Mouse (Mus musculus) kidney, postnatal 0 days (tissue): Measurements from ENCODE around the gene Tfcp2l1. TPM values are rescaled to one million over a fixed set of nuclear protein-coding genes. Genes with fewer than 3 reads are reported as not detected.

ENCODE experiments used
- ATAC-seq: fragments of 200-750 bp; cut with Nextera tagmentation; replicated peaks from 2 replicates; pipeline ENCODE4 v1.8.0; 2017; ENCODE audit warnings: low read depth, moderate number of reproducible peaks, moderate TSS enrichment, moderate library complexity; ENCODE audit not compliant: low FRiP score
- DNase-seq: peaks from one replicate; pipeline ENCODE4 v3.0.0-alpha.2; 2016; ENCODE audit warnings: low spot score
- H3K27ac ChIP-seq: fragments of 300-500 bp; sonication (generic); 2 replicates; pipeline ENCODE4 v1.5.1; 2014; ENCODE audit warnings: mild to moderate bottlenecking
- H3K27me3 ChIP-seq: fragments of 300-500 bp; sonication (generic); 2 replicates; pipeline ENCODE4 v1.6.1; 2014; ENCODE audit warnings: low read length, mixed read lengths; ENCODE audit not compliant: insufficient read depth
- H3K36me3 ChIP-seq: fragments of 300-500 bp; sonication (generic); 2 replicates; pipeline ENCODE4 v1.6.1; 2014; ENCODE audit warnings: low read length, mixed read lengths; ENCODE audit not compliant: insufficient read depth
- H3K4me1 ChIP-seq: fragments of 300-500 bp; sonication (generic); replicated peaks from 2 replicates; pipeline ENCODE4 v1.6.1; 2014; ENCODE audit warnings: antibody characterized with exemption, low read length, mixed read lengths; ENCODE audit not compliant: insufficient read depth
- H3K4me2 ChIP-seq: fragments of 300-500 bp; sonication (generic); 2 replicates; pipeline ENCODE4 v1.6.1; 2014; ENCODE audit warnings: mild to moderate bottlenecking, low read length, moderate library complexity, mixed read lengths
- H3K4me3 ChIP-seq: fragments of 300-500 bp; sonication (generic); replicated peaks from 2 replicates; pipeline ENCODE4 v1.5.1; 2014; ENCODE audit warnings: low read depth, low read length
- H3K9ac ChIP-seq: fragments of 300-500 bp; sonication (generic); 2 replicates; pipeline ENCODE4 v1.6.1; 2014; ENCODE audit warnings: low read depth, low read length
- H3K9me3 ChIP-seq: fragments of 300-500 bp; sonication (generic); replicated peaks from 2 replicates; pipeline ENCODE4 v1.6.1; 2016; ENCODE audit warnings: low read length, inconsistent platforms, mixed read lengths
- CTCF ChIP-seq: IDR thresholded peaks from 2 replicates; pipeline ENCODE4 v1.5.1; 2016; ENCODE audit warnings: antibody characterized with exemption, low read depth, mild to moderate bottlenecking, moderate library complexity
- WGBS: fragments of 180-500 bp; shearing (Covaris S2); extraction: QIAGEN DNeasy Blood & Tissue Kit; methylation state at CpG from one replicate; pipeline ENCODE4 v1.1.7; 2014; 5-methylcytosine and 5-hydroxymethylcytosine counted together
- polyA plus RNA-seq: library from polyadenylated mRNA; unstranded; fragments of >200 nt; fragmentation: Nextera tagmentation; extraction: Ambion mirVana; gene quantifications from 2 replicates; pipeline ENCODE4 v1.2.1, GENCODE M21; 2015

Gene Tfcp2l1
- polyA plus RNA-seq, 1 experiment from 2014 or later = 35.6 TPM

DNA sequence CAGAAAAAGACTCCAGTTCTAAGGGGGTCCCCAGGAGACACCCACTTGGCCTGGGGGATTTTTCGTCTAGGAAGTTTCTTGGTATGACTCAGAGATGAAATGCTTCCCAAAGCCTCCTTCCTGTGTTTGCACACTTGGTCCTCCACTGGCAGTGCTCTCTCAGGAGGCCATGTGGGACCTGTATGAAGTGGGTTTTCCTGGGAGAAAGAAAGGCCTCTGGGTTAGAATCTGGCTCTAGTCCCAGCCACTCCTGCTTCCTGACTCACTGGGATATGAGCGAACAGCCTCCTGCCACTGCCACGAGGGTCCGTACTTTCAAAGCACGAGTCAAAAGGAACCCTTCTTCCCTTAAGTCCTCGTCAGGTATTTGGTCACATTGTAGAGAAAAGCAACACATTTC lies 70.2 kb downstream of the Tfcp2l1 start:
- Histone ChIP-seq H3K27me3 (no peaks in the 10 kb centered on the region), H3K9me3 (no peaks in the 10 kb centered on the region), H3K9ac (no peak overlapping the region), H3K4me3 (no peak overlapping the region), H3K4me2 (no peak overlapping the region), H3K27ac (no peak overlapping the region), H3K4me1 (no peaks in the 10 kb centered on the region), H3K36me3 (no peaks in the 10 kb centered on the region)
- TF ChIP-seq CTCF = no peak
- WGBS = 68% methylated on average over 6 of the region's 6 CpGs
- ATAC-seq (no peak), DNase-seq (no peak)

DNA sequence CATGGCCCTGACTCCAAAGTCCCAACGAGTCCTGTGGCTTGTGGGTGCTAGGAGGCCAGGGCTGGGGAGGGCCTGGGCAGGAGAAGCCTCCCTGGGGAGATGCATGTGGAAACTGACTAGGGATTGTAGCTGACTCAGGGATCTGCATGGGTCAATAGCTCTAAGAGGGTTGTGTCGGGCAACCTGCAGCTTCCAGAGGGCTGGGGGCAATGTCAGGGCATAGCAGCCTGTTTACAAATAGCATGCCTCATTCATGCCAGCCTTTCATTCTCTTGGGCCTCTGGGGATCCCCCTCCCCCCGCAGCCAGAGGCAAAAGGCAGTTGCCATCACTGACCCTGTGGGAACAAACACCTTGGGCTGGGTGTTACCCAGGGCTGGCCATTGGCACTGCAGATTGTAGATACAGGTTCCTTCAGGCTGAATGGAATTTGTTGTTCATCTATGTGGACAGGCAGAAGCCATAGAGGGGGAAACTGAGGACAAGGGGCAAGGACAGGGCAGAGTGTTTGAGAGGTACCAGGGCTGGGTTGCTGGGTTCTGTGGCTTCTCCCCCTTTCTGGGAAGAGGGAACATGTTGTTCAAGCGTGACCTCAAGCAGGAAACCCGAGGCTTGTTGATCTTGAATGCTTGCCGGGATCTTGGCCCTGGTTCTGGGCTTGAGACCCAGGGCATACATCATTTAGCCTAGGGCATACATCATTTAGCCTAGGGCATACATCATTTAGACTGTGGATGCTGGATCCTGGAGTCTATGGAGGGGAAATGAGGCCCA lies 71.6 kb downstream of the Tfcp2l1 start:
- Histone ChIP-seq H3K9me3 (no peaks in the 10 kb centered on the region), H3K4me1 (no peaks in the 10 kb centered on the region), H3K9ac (no peak overlapping the region), H3K27me3 (no peaks in the 10 kb centered on the region), H3K27ac (0 out of 2 replicates have a peak overlapping the region, but pooled peaks have one; percentile 3), H3K4me2 (no peak overlapping the region), H3K36me3 (no peaks in the 10 kb centered on the region), H3K4me3 (no peak overlapping the region)
- DNase-seq (no peak), ATAC-seq (peak; percentile 80)
- WGBS = 29% methylated on average over 6 of the region's 6 CpGs
- TF ChIP-seq CTCF = no peak

DNA sequence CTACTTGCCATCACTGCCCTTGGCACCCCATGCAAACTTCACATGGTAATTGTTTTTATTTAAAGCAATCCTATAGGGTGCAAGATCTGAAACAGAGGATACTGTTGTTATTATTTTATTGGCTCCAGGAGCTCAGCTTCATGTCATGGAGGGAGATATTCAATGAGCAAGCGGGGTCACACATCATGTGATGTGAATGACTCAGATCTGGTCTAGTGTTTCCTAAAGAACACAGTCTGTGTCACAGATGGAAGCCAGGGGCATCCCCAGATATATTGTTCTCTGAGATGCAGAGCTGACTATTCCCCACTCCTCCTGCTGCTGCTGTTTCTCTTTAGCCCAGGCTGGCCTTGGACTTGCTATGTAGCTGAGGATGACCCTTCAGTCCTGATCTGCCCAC lies 72.2 kb downstream of the Tfcp2l1 start:
- no peak for TF ChIP-seq CTCF
- no peak for ATAC-seq
- WGBS = 82% methylated on average over 1 of the region's 1 CpGs

DNA sequence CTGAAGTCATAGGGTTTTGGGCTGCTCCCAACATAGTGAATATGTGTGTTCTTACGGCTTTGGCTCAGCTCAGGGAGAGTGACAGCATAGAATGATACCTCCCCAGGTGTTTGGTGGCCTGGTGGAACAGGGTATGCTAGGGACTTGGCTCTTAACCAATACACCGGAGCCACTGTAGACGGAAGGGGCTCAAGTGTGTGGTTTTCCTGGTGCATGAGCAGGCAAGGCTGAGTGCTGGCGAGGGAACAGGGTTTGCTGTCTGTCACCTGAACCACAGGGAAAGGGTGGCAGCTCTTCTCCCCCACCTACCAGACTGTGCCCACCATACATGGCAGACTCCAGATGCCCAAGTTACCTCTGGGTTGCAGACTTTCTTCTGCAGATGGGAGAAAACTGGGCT lies 83.9 kb downstream of the Tfcp2l1 start:
- ATAC-seq (no peak), DNase-seq (no peak)
- no peak overlapping the region for H3K4me3 ChIP-seq
- no peak overlapping the region for H3K9ac ChIP-seq
- no peak overlapping the region for H3K27ac ChIP-seq
- H3K4me1 ChIP-seq = no peaks in the 10 kb centered on the region
- 84% methylated on average over 4 of the region's 4 CpGs for WGBS
- H3K9me3 ChIP-seq = no peaks in the 10 kb centered on the region
- H3K27me3 ChIP-seq = no peaks in the 10 kb centered on the region
- H3K36me3 ChIP-seq = no peaks in the 10 kb centered on the region
- TF ChIP-seq CTCF = no peak
- no peak overlapping the region for H3K4me2 ChIP-seq

More for the DNA sequence above, 72.2 kb downstream of the Tfcp2l1 start:
- DNase-seq = no peak
- Histone ChIP-seq H3K4me2 (no peak overlapping the region), H3K9ac (no peak overlapping the region), H3K27me3 (no peaks in the 10 kb centered on the region), H3K36me3 (no peaks in the 10 kb centered on the region), H3K9me3 (no peaks in the 10 kb centered on the region), H3K27ac (no peak overlapping the region), H3K4me1 (no peaks in the 10 kb centered on the region), H3K4me3 (no peak overlapping the region)

DNA sequence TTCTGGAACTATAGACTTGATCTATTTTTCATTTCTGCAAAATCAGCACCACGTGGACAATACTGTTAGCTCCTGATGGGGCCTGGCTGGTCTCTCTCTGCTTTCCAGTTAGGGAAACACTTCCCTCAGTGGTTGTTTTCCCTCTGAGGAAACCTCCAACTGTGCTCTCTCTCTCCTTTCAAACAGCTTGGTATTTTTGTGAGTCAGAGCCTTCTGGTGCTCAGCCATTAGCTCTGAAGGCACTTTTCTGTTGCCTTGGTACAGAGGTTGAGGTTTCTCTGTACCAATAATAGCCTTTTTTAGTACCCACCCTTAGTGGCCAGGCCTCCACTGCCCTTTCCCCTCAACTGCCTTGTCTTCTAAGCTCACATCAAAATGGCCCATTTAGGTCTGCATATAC lies 88.5 kb downstream of the Tfcp2l1 start:
- Histone ChIP-seq H3K27ac (no peak overlapping the region), H3K9me3 (no peaks in the 10 kb centered on the region), H3K36me3 (no peaks in the 10 kb centered on the region), H3K4me3 (no peak overlapping the region), H3K9ac (no peak overlapping the region), H3K4me2 (no peak overlapping the region), H3K4me1 (no peaks in the 10 kb centered on the region), H3K27me3 (no peaks in the 10 kb centered on the region)
- no peak for TF ChIP-seq CTCF
- ATAC-seq = no peak
- WGBS = 65% methylated on average over 1 of the region's 1 CpGs
- DNase-seq = no peak

DNA sequence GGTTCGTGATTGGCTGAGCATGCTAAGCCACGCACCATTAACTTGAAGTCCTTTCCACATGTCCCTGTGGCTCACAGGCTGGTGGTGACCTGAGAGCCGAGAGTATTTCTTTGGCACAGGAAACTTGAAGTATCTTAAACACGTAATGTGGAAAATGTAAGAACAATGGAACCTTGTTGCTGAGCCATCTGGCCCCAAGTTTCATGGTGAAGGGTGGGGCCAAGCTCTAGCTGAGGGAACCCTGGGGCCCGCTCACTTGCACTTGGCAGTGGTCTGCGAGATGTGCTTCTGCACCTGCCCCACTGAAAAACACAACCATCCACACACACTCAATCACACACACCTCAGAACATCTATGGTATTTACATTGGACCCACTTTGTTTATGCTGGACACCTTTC lies 90.3 kb downstream of the Tfcp2l1 start:
- DNase-seq (peak; percentile 9), ATAC-seq (no peak)
- TF ChIP-seq CTCF = no peak
- H3K9ac ChIP-seq = no peak overlapping the region
- no peaks in the 10 kb centered on the region for H3K27me3 ChIP-seq
- no peaks in the 10 kb centered on the region for H3K4me1 ChIP-seq
- 0 out of 2 replicates have a peak overlapping the region, but pooled peaks have one; percentile 31 for H3K27ac ChIP-seq
- no peak overlapping the region for H3K4me2 ChIP-seq
- WGBS = 54% methylated on average over 6 of the region's 6 CpGs
- no peak overlapping the region for H3K4me3 ChIP-seq
- H3K36me3 ChIP-seq = no peaks in the 10 kb centered on the region
- H3K9me3 ChIP-seq = no peaks in the 10 kb centered on the region
